Mouse (Mus musculus): ENCODE results near the gene Fgfr2. TPM values are rescaled to one million over a fixed set of nuclear protein-coding genes. Genes with fewer than 3 reads are reported as not detected.

Gene Fgfr2
- total and polyA plus RNA-seq, 2 experiments from 2014 or later, result 12.1 to 32.6 TPM

GRCm38 (mm10) chr7:133048085-133048630 is 75.0 kb downstream of the Fgfr2 start:
- H3K4me2 ChIP-seq (ENCODE audit: low read depth, low read length, poor library complexity, severe bottlenecking), result no peak overlapping the region
- 76% methylated on average over 3 of the region's 3 CpGs for WGBS
- DNase-seq (ENCODE audit: low spot score), result peak; percentile 51
- no peaks in the 10 kb centered on the region for H3K9me3 ChIP-seq (ENCODE audit: low read length)
- H3K4me3 ChIP-seq (ENCODE audit: low read depth, low read length), result no peak overlapping the region
- no peak for ATAC-seq (ENCODE audit: low FRiP score)
- H3K27ac ChIP-seq (ENCODE audit: low read depth, low read length), result no peak overlapping the region
- no peaks in the 10 kb centered on the region for H3K27me3 ChIP-seq (ENCODE audit: insufficient read depth, low read length)
- no peak overlapping the region for H3K9ac ChIP-seq (replicated peaks; ENCODE audit: low read length, poor library complexity, severe bottlenecking)
- TF ChIP-seq CTCF (IDR thresholded peaks at IDR 0.05), result no peak
- no peaks in the 10 kb centered on the region for H3K4me1 ChIP-seq (ENCODE audit: insufficient read depth, low read length)
- H3K36me3 ChIP-seq (ENCODE audit: insufficient read depth, low read length), result no peaks in the 10 kb centered on the region

GRCm38 (mm10) chr7:133047287-133047686 is 75.9 kb downstream of the Fgfr2 start:
- DNase-seq (ENCODE audit: low spot score), result no peak
- H3K9ac ChIP-seq (replicated peaks; ENCODE audit: low read length, poor library complexity, severe bottlenecking), result no peak overlapping the region
- TF ChIP-seq CTCF (IDR thresholded peaks at IDR 0.05), result no peak
- no peaks in the 10 kb centered on the region for H3K27me3 ChIP-seq (ENCODE audit: insufficient read depth, low read length)
- H3K4me1 ChIP-seq (ENCODE audit: insufficient read depth, low read length), result no peaks in the 10 kb centered on the region
- H3K36me3 ChIP-seq (ENCODE audit: insufficient read depth, low read length), result no peaks in the 10 kb centered on the region
- no peak overlapping the region for H3K4me3 ChIP-seq (ENCODE audit: low read depth, low read length)
- 77% methylated on average over 4 of the region's 4 CpGs for WGBS
- ATAC-seq (ENCODE audit: low FRiP score), result no peak
- no peak overlapping the region for H3K4me2 ChIP-seq (ENCODE audit: low read depth, low read length, poor library complexity, severe bottlenecking)
- no peaks in the 10 kb centered on the region for H3K9me3 ChIP-seq (ENCODE audit: low read length)
- H3K27ac ChIP-seq (ENCODE audit: low read depth, low read length), result no peak overlapping the region

- TF ChIP-seq CTCF (IDR thresholded peaks at IDR 0.05), result no peak
- Histone ChIP-seq H3K4me3 (ENCODE audit: low read depth, low read length) (no peak overlapping the region), H3K4me2 (ENCODE audit: low read depth, low read length, poor library complexity, severe bottlenecking) (no peak overlapping the region), H3K36me3 (ENCODE audit: insufficient read depth, low read length) (no peaks in the 10 kb centered on the region), H3K4me1 (ENCODE audit: insufficient read depth, low read length) (no peaks in the 10 kb centered on the region), H3K9ac (replicated peaks; ENCODE audit: low read length, poor library complexity, severe bottlenecking) (no peak overlapping the region), H3K27ac (ENCODE audit: low read depth, low read length) (no peak overlapping the region), H3K27me3 (ENCODE audit: insufficient read depth, low read length) (no peaks in the 10 kb centered on the region), H3K9me3 (ENCODE audit: low read length) (no peaks in the 10 kb centered on the region)
- ATAC-seq (ENCODE audit: low FRiP score), result no peak
- 81% methylated on average over 4 of the region's 4 CpGs for WGBS
- no peak for DNase-seq (ENCODE audit: low spot score)
Measured at GRCm38 (mm10) chr7:133044721-133045120, 78.4 kb downstream of the Fgfr2 start.

GRCm38 (mm10) chr7:133041784-133042183 is 81.4 kb downstream of the Fgfr2 start:
- Histone ChIP-seq H3K27ac (ENCODE audit: low read depth, low read length) (no peak overlapping the region), H3K9ac (replicated peaks; ENCODE audit: low read length, poor library complexity, severe bottlenecking) (no peak overlapping the region), H3K36me3 (ENCODE audit: insufficient read depth, low read length) (no peaks in the 10 kb centered on the region), H3K4me1 (ENCODE audit: insufficient read depth, low read length) (no peaks in the 10 kb centered on the region), H3K4me3 (ENCODE audit: low read depth, low read length) (no peak overlapping the region), H3K9me3 (ENCODE audit: low read length) (no peaks in the 10 kb centered on the region), H3K27me3 (ENCODE audit: insufficient read depth, low read length) (no peaks in the 10 kb centered on the region), H3K4me2 (ENCODE audit: low read depth, low read length, poor library complexity, severe bottlenecking) (no peak overlapping the region)
- DNase-seq (ENCODE audit: low spot score) (no peak), ATAC-seq (ENCODE audit: low FRiP score) (no peak)
- no peak for TF ChIP-seq CTCF (IDR thresholded peaks at IDR 0.05)
- WGBS, result 86% methylated on average over 3 of the region's 3 CpGs

GRCm38 (mm10) chr7:133040688-133041345 is 82.3 kb downstream of the Fgfr2 start:
- no peaks in the 10 kb centered on the region for H3K9me3 ChIP-seq (ENCODE audit: low read length)
- peak; percentile 24 for DNase-seq (ENCODE audit: low spot score)

GRCm38 (mm10) chr7:133039556-133040255 is 83.4 kb downstream of the Fgfr2 start:
- 74% methylated on average over 3 of the region's 3 CpGs for WGBS
- no peaks in the 10 kb centered on the region for H3K36me3 ChIP-seq (ENCODE audit: insufficient read depth, low read length)
- DNase-seq (ENCODE audit: low spot score), result no peak
- no peak for TF ChIP-seq CTCF (IDR thresholded peaks at IDR 0.05)
- no peak for ATAC-seq (ENCODE audit: low FRiP score)
- no peak overlapping the region for H3K4me3 ChIP-seq (ENCODE audit: low read depth, low read length)
- H3K4me1 ChIP-seq (ENCODE audit: insufficient read depth, low read length), result no peaks in the 10 kb centered on the region
- 0 out of 2 replicates have a peak overlapping the region, but pooled peaks have one; percentile 12 for H3K27ac ChIP-seq (ENCODE audit: low read depth, low read length)
- H3K9me3 ChIP-seq (ENCODE audit: low read length), result no peaks in the 10 kb centered on the region
- H3K4me2 ChIP-seq (ENCODE audit: low read depth, low read length, poor library complexity, severe bottlenecking), result no peak overlapping the region
- no peaks in the 10 kb centered on the region for H3K27me3 ChIP-seq (ENCODE audit: insufficient read depth, low read length)
- H3K9ac ChIP-seq (replicated peaks; ENCODE audit: low read length, poor library complexity, severe bottlenecking), result no peak overlapping the region

More at GRCm38 (mm10) chr7:133040688-133041345, 82.3 kb downstream of the Fgfr2 start:
- TF ChIP-seq CTCF (IDR thresholded peaks at IDR 0.05), result peak; percentile 17; the same call in 1 of the 2 replicates
- no peaks in the 10 kb centered on the region for H3K4me1 ChIP-seq (ENCODE audit: insufficient read depth, low read length)
- WGBS, result 81% methylated on average over 3 of the region's 3 CpGs
- no peak for ATAC-seq (ENCODE audit: low FRiP score)
- no peak overlapping the region for H3K9ac ChIP-seq (replicated peaks; ENCODE audit: low read length, poor library complexity, severe bottlenecking)
- H3K4me3 ChIP-seq (ENCODE audit: low read depth, low read length), result no peak overlapping the region
- no peaks in the 10 kb centered on the region for H3K36me3 ChIP-seq (ENCODE audit: insufficient read depth, low read length)
- H3K27me3 ChIP-seq (ENCODE audit: insufficient read depth, low read length), result no peaks in the 10 kb centered on the region
- H3K27ac ChIP-seq (ENCODE audit: low read depth, low read length), result no peak overlapping the region
- no peak overlapping the region for H3K4me2 ChIP-seq (ENCODE audit: low read depth, low read length, poor library complexity, severe bottlenecking)

Measured in midbrain, postnatal 0 days (tissue).